Mouse (Mus musculus): ENCODE results near the gene Tmem132d. TPM values are rescaled to one million over a fixed set of nuclear protein-coding genes. Genes with fewer than 3 reads are reported as not detected.

Tmem132d gene
- total RNA-seq, 2 experiments from 2014 or later: 0.05 TPM; not detected in 1

GRCm38 (mm10) chr5:128218281-128218680 lies 214.6 kb downstream of the Tmem132d start:
- no peak for DNase-seq (ENCODE audit: low spot score)

- DNase-seq (ENCODE audit: low spot score): no peak
Measured at GRCm38 (mm10) chr5:128211125-128211524, 221.8 kb downstream of the Tmem132d start.

GRCm38 (mm10) chr5:128205716-128206115 lies 227.2 kb downstream of the Tmem132d start:
- no peak for DNase-seq (ENCODE audit: low spot score)

- DNase-seq (ENCODE audit: low spot score): no peak
Measured at GRCm38 (mm10) chr5:128204685-128205320, 228.1 kb downstream of the Tmem132d start.

GRCm38 (mm10) chr5:128203879-128204581 lies 228.8 kb downstream of the Tmem132d start:
- DNase-seq (ENCODE audit: low spot score): no peak

GRCm38 (mm10) chr5:128194106-128194505 lies 238.8 kb downstream of the Tmem132d start:
- no peak for DNase-seq (ENCODE audit: low spot score)

GRCm38 (mm10) chr5:128192485-128193055 lies 240.3 kb downstream of the Tmem132d start:
- no peak for DNase-seq (ENCODE audit: low spot score)

- no peak for DNase-seq (ENCODE audit: low spot score)
Measured at GRCm38 (mm10) chr5:128191710-128192109, 241.2 kb downstream of the Tmem132d start.

- no peak for DNase-seq (ENCODE audit: low spot score)
Measured at GRCm38 (mm10) chr5:128190243-128190820, 242.5 kb downstream of the Tmem132d start.

GRCm38 (mm10) chr5:128176234-128176633 lies 256.6 kb downstream of the Tmem132d start:
- DNase-seq (ENCODE audit: low spot score): no peak

GRCm38 (mm10) chr5:128158901-128159675 lies 273.8 kb downstream of the Tmem132d start:
- DNase-seq (ENCODE audit: low spot score): no peak

- DNase-seq (ENCODE audit: low spot score): no peak
Measured at GRCm38 (mm10) chr5:128151461-128151860, 281.4 kb downstream of the Tmem132d start.

GRCm38 (mm10) chr5:128146901-128147645 lies 285.8 kb downstream of the Tmem132d start:
- DNase-seq (ENCODE audit: low spot score): no peak

GRCm38 (mm10) chr5:128144799-128145198 lies 288.1 kb downstream of the Tmem132d start:
- no peak for DNase-seq (ENCODE audit: low spot score)

- no peak for DNase-seq (ENCODE audit: low spot score)
Measured at GRCm38 (mm10) chr5:128136818-128137217, 296.1 kb downstream of the Tmem132d start.

- DNase-seq (ENCODE audit: low spot score): no peak
Measured at GRCm38 (mm10) chr5:128122656-128123055, 310.2 kb downstream of the Tmem132d start.

- DNase-seq (ENCODE audit: low spot score): no peak
Measured at GRCm38 (mm10) chr5:128119171-128119570, 313.7 kb downstream of the Tmem132d start.

- DNase-seq (ENCODE audit: low spot score): no peak
Measured at GRCm38 (mm10) chr5:128113107-128113506, 319.8 kb downstream of the Tmem132d start.

GRCm38 (mm10) chr5:128112518-128112917 lies 320.4 kb downstream of the Tmem132d start:
- DNase-seq (ENCODE audit: low spot score): no peak

GRCm38 (mm10) chr5:128111664-128112063 lies 321.2 kb downstream of the Tmem132d start:
- DNase-seq (ENCODE audit: low spot score): no peak

GRCm38 (mm10) chr5:128102556-128102955 lies 330.3 kb downstream of the Tmem132d start:
- no peak for DNase-seq (ENCODE audit: low spot score)

All from gastrocnemius, adult 18-20 months (tissue).